Mouse (Mus musculus) left cerebral cortex, postnatal 14 days (tissue): ENCODE results near the gene Cyp17a1. TPM values are rescaled to one million over a fixed set of nuclear protein-coding genes. Genes with fewer than 3 reads are reported as not detected.

ENCODE experiments used
- DNase-seq, 2 experiments: peaks; one replicate each; pipeline ENCODE4 v3.0.0; 2021 to 2022; ENCODE audit warnings: low spot score in 2 of 2, mixed read lengths in 1 of 2
- intact Hi-C: fragments of 180-260 bp; cut with DNase I; formaldehyde crosslinking; loops from one replicate; pipeline ENCODE4 v1.15.1; 2025
- total RNA-seq, 2 experiments: library from RNA; stranded (reverse); gene quantifications; 2 replicates each; pipeline ENCODE4 v1.2.3; 2021

The Cyp17a1 gene
- total RNA-seq, 2 experiments from 2014 or later = not detected

GRCm38 (mm10) chr19:46621236-46622183, 51.5 kb downstream of the Cyp17a1 start:
- DNase-seq = no peak
- intact Hi-C loops = no loop called here

GRCm38 (mm10) chr19:46620016-46620808, 52.8 kb downstream of the Cyp17a1 start:
- peak; percentile 50 to 76 for DNase-seq
- intact Hi-C loops = no loop called here

- no peak for DNase-seq
- intact Hi-C loops = no loop called here
Measured at GRCm38 (mm10) chr19:46619518-46619917, 53.5 kb downstream of the Cyp17a1 start.

DNA sequence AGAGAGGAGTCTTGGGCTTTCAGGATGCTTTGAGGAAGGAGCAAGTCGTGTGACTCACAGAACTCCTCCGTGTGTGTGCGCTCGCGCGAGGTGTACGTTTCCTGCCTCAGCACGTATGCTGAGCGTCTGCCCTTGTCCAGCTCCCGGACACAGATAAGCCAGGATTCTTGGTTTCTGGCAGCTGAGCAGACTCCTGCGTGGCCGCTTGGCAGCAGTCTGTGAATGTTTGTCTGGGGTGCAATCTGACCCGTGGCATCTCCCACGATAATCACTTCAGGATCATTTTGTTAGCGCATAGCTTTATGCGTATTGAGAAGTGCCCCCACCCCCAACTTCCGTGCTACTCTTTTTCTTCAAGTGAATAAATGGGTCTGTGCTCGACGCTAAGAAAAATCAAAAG, 54.0 kb downstream of the Cyp17a1 start:
- intact Hi-C loops = no loop called here
- DNase-seq = no peak

GRCm38 (mm10) chr19:46618322-46618721, 54.6 kb downstream of the Cyp17a1 start:
- intact Hi-C loops = no loop called here
- no peak for DNase-seq

DNA sequence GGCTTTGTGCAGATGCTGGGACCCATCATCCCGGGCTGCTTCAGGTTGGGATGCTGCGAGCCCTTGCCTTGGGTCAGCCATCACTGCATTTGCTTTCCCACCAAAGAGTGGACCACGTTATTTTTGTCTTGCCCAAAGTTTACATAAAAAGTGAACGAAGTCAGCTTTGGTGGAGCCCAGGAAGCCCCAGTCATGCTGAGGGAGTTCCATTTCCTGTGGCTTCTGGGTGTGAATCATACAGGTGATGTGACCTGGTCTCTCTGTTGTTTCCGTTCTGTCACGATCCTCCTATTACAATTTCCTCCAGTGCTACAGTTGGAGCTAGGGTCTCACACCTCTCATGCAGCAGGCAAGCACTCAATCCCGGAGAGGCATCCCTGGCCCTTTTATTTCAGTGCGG, 55.6 kb downstream of the Cyp17a1 start:
- no peak for DNase-seq
- intact Hi-C loops = no loop called here

Other genes with a start within 250 kb of the Cyp17a1 start
- gene Trim8, start 171.5 kb downstream of the Cyp17a1 start, total RNA-seq = 100 to 1,000 TPM; 103 to 110 TPM
- 100 to 1,000 TPM; 103 to 116 TPM for gene Arl3, start 100.0 kb downstream of the Cyp17a1 start, total RNA-seq
- 1 to 10 TPM; 4.1 to 6.0 TPM for gene Sfxn2, start 99.8 kb downstream of the Cyp17a1 start, total RNA-seq
- 10 to 100 TPM; 40.5 to 45.8 TPM for gene Wbp1l, start 74.1 kb downstream of the Cyp17a1 start, total RNA-seq
- gene Borcs7, start 16.7 kb upstream of the Cyp17a1 start, total RNA-seq = 10 to 100 TPM; 21.6 to 22.3 TPM
- 10 to 100 TPM; 16.8 to 18.4 TPM for gene As3mt, start 34.3 kb upstream of the Cyp17a1 start, total RNA-seq
- 10 to 100 TPM; 35.6 to 36.1 TPM for gene Cnnm2, start 88.4 kb upstream of the Cyp17a1 start, total RNA-seq